28 mouse cellular contexts compared by ENCODE assay signal in genomic region chr9:10366246-10366955, GRCm38 (mm10).
A peak's percentile ranks its signal among the peaks of the same experiment; 100 is the strongest.
DNase-seq lines count a peak whose midpoint lies in the region; ATAC-seq and TF ChIP-seq lines count a peak whose summit lies in the region.
"Had no signal": no experiment of that assay in that cellular context is flagged by ENCODE, and none has a peak within 500 bp of the region (broad histone marks: within the 10 kb centered on the region; RNA-seq: fewer than 3 reads in every experiment).

No protein-coding gene starts in this region.

- H3K9me3 ChIP-seq in hindbrain, embryonic 14.5 days (ENCODE audit: control insufficient read depth, low read length): no peaks in the 10 kb centered on the region
- no peaks in the 10 kb centered on the region for H3K9me3 ChIP-seq in hindbrain, embryonic 10.5 days
- no peaks in the 10 kb centered on the region for H3K9me3 ChIP-seq in lung, embryonic 15.5 days
- no peaks in the 10 kb centered on the region for H3K9me3 ChIP-seq in embryonic facial prominence, embryonic 12.5 days
- H3K9me3 ChIP-seq in midbrain, embryonic 13.5 days: no peaks in the 10 kb centered on the region
- H3K9me3 ChIP-seq in intestine, postnatal 0 days (ENCODE audit: control insufficient read depth): no peaks in the 10 kb centered on the region
- H3K9me3 ChIP-seq: embryonic facial prominence, embryonic 15.5 days; forebrain, embryonic 12.5 days; heart, embryonic 13.5 days; limb, embryonic 13.5 days; neural tube, embryonic 13.5 days had no signal

- H3K27me3 ChIP-seq in hindbrain, embryonic 14.5 days (ENCODE audit: control insufficient read depth, insufficient read depth, low read length): no peaks in the 10 kb centered on the region
- no peaks in the 10 kb centered on the region for H3K27me3 ChIP-seq in hindbrain, embryonic 10.5 days (ENCODE audit: insufficient read depth, poor library complexity, severe bottlenecking)
- H3K27me3 ChIP-seq in lung, embryonic 15.5 days: no peaks in the 10 kb centered on the region
- H3K27me3 ChIP-seq in embryonic facial prominence, embryonic 12.5 days: no peaks in the 10 kb centered on the region
- H3K27me3 ChIP-seq in midbrain, embryonic 13.5 days: no peaks in the 10 kb centered on the region
- no peaks in the 10 kb centered on the region for H3K27me3 ChIP-seq in intestine, postnatal 0 days (replicated peaks; ENCODE audit: control insufficient read depth, insufficient read depth, low read length)
- H3K27me3 ChIP-seq: embryonic facial prominence, embryonic 15.5 days; forebrain, embryonic 12.5 days; heart, embryonic 13.5 days; limb, embryonic 13.5 days; neural tube, embryonic 13.5 days had no signal

- no peak overlapping the region for H3K4me2 ChIP-seq in hindbrain, embryonic 14.5 days (replicated peaks)
- H3K4me2 ChIP-seq in lung, embryonic 15.5 days: no peak overlapping the region
- no peak overlapping the region for H3K4me2 ChIP-seq in embryonic facial prominence, embryonic 12.5 days (replicated peaks)
- H3K4me2 ChIP-seq in midbrain, embryonic 13.5 days (replicated peaks): no peak overlapping the region
- no peak overlapping the region for H3K4me2 ChIP-seq in intestine, postnatal 0 days (replicated peaks; ENCODE audit: low read depth)
- H3K4me2 ChIP-seq: embryonic facial prominence, embryonic 15.5 days; forebrain, embryonic 12.5 days; heart, embryonic 13.5 days; limb, embryonic 13.5 days; liver, embryonic 11.5 days; neural tube, embryonic 13.5 days had no signal

- no peak overlapping the region for H3K4me3 ChIP-seq in hindbrain, embryonic 14.5 days (replicated peaks; ENCODE audit: low read length)
- no peak overlapping the region for H3K4me3 ChIP-seq in hindbrain, embryonic 10.5 days
- H3K4me3 ChIP-seq in lung, embryonic 15.5 days: no peak overlapping the region
- no peak overlapping the region for H3K4me3 ChIP-seq in embryonic facial prominence, embryonic 12.5 days
- H3K4me3 ChIP-seq in midbrain, embryonic 13.5 days (replicated peaks): no peak overlapping the region
- no peak overlapping the region for H3K4me3 ChIP-seq in intestine, postnatal 0 days (ENCODE audit: low read depth, low read length)
- H3K4me3 ChIP-seq: embryonic facial prominence, embryonic 15.5 days; forebrain, embryonic 12.5 days; heart, embryonic 13.5 days; limb, embryonic 13.5 days; myocyte; neural tube, embryonic 13.5 days had no signal

- no peak overlapping the region for H3K27ac ChIP-seq in hindbrain, embryonic 14.5 days
- no peak overlapping the region for H3K27ac ChIP-seq in hindbrain, embryonic 10.5 days
- H3K27ac ChIP-seq in lung, embryonic 15.5 days: no peak overlapping the region
- no peak overlapping the region for H3K27ac ChIP-seq in embryonic facial prominence, embryonic 12.5 days
- H3K27ac ChIP-seq in midbrain, embryonic 13.5 days: no peak overlapping the region
- H3K27ac ChIP-seq in intestine, postnatal 0 days (ENCODE audit: low read depth, low read length): no peak overlapping the region
- H3K27ac ChIP-seq: embryonic facial prominence, embryonic 15.5 days; forebrain, embryonic 12.5 days; heart, embryonic 13.5 days; limb, embryonic 13.5 days; neural tube, embryonic 13.5 days had no signal

- no peak overlapping the region for H3K9ac ChIP-seq in hindbrain, embryonic 14.5 days
- no peak overlapping the region for H3K9ac ChIP-seq in lung, embryonic 15.5 days
- H3K9ac ChIP-seq in embryonic facial prominence, embryonic 12.5 days: no peak overlapping the region
- H3K9ac ChIP-seq in midbrain, embryonic 13.5 days (replicated peaks): no peak overlapping the region
- no peak overlapping the region for H3K9ac ChIP-seq in intestine, postnatal 0 days (ENCODE audit: low read depth, low read length)
- H3K9ac ChIP-seq: embryonic facial prominence, embryonic 15.5 days; forebrain, embryonic 12.5 days; forebrain, postnatal 0 days; heart, embryonic 13.5 days; limb, embryonic 13.5 days; neural tube, embryonic 13.5 days had no signal

- H3K36me3 ChIP-seq in hindbrain, embryonic 14.5 days (replicated peaks; ENCODE audit: control insufficient read depth, insufficient read depth): no peaks in the 10 kb centered on the region
- H3K36me3 ChIP-seq in hindbrain, embryonic 10.5 days: no peaks in the 10 kb centered on the region
- no peaks in the 10 kb centered on the region for H3K36me3 ChIP-seq in lung, embryonic 15.5 days
- no peaks in the 10 kb centered on the region for H3K36me3 ChIP-seq in embryonic facial prominence, embryonic 12.5 days
- H3K36me3 ChIP-seq in midbrain, embryonic 13.5 days: no peaks in the 10 kb centered on the region
- no peaks in the 10 kb centered on the region for H3K36me3 ChIP-seq in intestine, postnatal 0 days (ENCODE audit: control insufficient read depth, insufficient read depth)
- H3K36me3 ChIP-seq: embryonic facial prominence, embryonic 15.5 days; forebrain, embryonic 12.5 days; heart, embryonic 13.5 days; limb, embryonic 13.5 days; neural tube, embryonic 13.5 days had no signal

- 0 out of 2 replicates have a peak, but pooled peaks have one; percentile 34 for ATAC-seq in hindbrain, embryonic 14.5 days (ENCODE audit: low FRiP score)
- ATAC-seq in lung, embryonic 15.5 days (ENCODE audit: borderline replicate concordance, extremely low read depth, low FRiP score, low TSS enrichment): peak; percentile 27; the same call in 1 of the 2 replicates
- peak; percentile 52; the same call in 1 of the 2 replicates for ATAC-seq in embryonic facial prominence, embryonic 12.5 days (ENCODE audit: insufficient number of reproducible peaks, insufficient read depth, low FRiP score, low TSS enrichment)
- ATAC-seq in midbrain, embryonic 13.5 days: peak; percentile 37; the same call in 1 of the 2 replicates
- no peak for ATAC-seq in intestine, postnatal 0 days
- ATAC-seq: forebrain, postnatal 0 days; inflammation-experienced regulatory T-cells, adult 6 months had no signal

- 76% methylated on average over 6 of the region's 6 CpGs for WGBS in hindbrain, embryonic 14.5 days
- 75% methylated on average over 6 of the region's 6 CpGs for WGBS in hindbrain, embryonic 10.5 days
- 63% methylated on average over 6 of the region's 6 CpGs for WGBS in lung, embryonic 15.5 days
- WGBS in embryonic facial prominence, embryonic 12.5 days: 82% methylated on average over 6 of the region's 6 CpGs
- WGBS in midbrain, embryonic 13.5 days: 72% methylated on average over 6 of the region's 6 CpGs
- WGBS in intestine, postnatal 0 days: 69% methylated on average over 6 of the region's 6 CpGs

- TF ChIP-seq CTCF in intestine, postnatal 0 days (IDR thresholded peaks at IDR 0.05; ENCODE audit: low read depth): no peak

- DNase-seq in hindbrain, embryonic 14.5 days (ENCODE audit: low spot score): no peak
- DNase-seq in hindbrain, embryonic 10.5 days (ENCODE audit: low spot score): no peak
- DNase-seq in lung, postnatal 4 days: no peak
- DNase-seq: adrenal gland, postnatal 25 days; B cell, adult 2 months; cerebellum, adult 11-12 months; cerebellum, adult 9-11 months; embryo, embryonic 11 days; forebrain, postnatal 0 days; gastrocnemius, postnatal 10 days; heart, postnatal 10 days; kidney, adult 8-10 months; kidney, postnatal 4 days; lung, postnatal 36 days; right cerebral cortex, postnatal 14 days; thymus, postnatal 4 days had no signal

- H3K4me1 ChIP-seq in hindbrain, embryonic 14.5 days (replicated peaks; ENCODE audit: control insufficient read depth, insufficient read depth, low read length): no peaks in the 10 kb centered on the region
- 0 out of 2 replicates have a peak, but pooled peaks cover 2% of the 10 kb centered on the region for H3K4me1 ChIP-seq in hindbrain, embryonic 10.5 days (replicated peaks)
- H3K4me1 ChIP-seq in lung, embryonic 15.5 days: no peaks in the 10 kb centered on the region
- no peaks in the 10 kb centered on the region for H3K4me1 ChIP-seq in embryonic facial prominence, embryonic 12.5 days
- H3K4me1 ChIP-seq in midbrain, embryonic 13.5 days (replicated peaks): no peaks in the 10 kb centered on the region
- H3K4me1 ChIP-seq in intestine, postnatal 0 days (replicated peaks; ENCODE audit: control insufficient read depth, insufficient read depth, low read length): no peaks in the 10 kb centered on the region
- H3K4me1 ChIP-seq: embryonic facial prominence, embryonic 15.5 days; forebrain, embryonic 12.5 days; heart, embryonic 13.5 days; limb, embryonic 13.5 days had no signal
